Mouse (Mus musculus) layer of hippocampus, adult 8-10 months (tissue): ENCODE measurements around the gene Med13. TPM values are rescaled to one million over a fixed set of nuclear protein-coding genes. Genes with fewer than 3 reads are reported as not detected.
"Not testable (repeated sequence)": the region's sequence is repeated elsewhere in the genome, so short reads cannot be mapped to it uniquely, and the experiment has no call there.

Source experiments
- DNase-seq, 2 experiments: peaks; one replicate each; pipeline ENCODE4 v3.0.0; 2022; ENCODE audit warnings: low spot score in 2 of 2
- total RNA-seq, 4 experiments: library from RNA; stranded (reverse); gene quantifications; 2 replicates each; pipeline ENCODE4 v1.2.4; 2022

Gene Med13
- total RNA-seq, 4 experiments from 2014 or later, result 49.1 to 85.1 (median 57.2) TPM

DNA sequence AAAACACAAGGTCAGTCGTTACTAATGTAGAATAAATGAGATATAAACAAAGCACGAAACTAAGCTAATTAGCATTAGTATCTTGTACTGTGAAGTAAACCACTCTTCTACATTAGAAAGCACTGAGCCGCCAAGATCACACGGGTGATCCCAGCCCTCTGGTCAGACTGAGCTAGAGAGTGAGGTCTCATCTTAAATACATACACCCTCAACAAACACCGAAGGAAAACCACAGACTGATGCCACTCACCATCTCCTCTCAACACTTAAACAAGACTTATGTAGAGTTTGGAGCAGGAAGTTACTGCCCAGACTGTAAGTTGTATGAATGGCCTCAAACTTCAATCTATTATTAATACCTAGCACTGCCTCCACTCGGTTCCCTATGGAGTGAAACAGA, 47.1 kb downstream of the Med13 start:
- DNase-seq, result no peak

DNA sequence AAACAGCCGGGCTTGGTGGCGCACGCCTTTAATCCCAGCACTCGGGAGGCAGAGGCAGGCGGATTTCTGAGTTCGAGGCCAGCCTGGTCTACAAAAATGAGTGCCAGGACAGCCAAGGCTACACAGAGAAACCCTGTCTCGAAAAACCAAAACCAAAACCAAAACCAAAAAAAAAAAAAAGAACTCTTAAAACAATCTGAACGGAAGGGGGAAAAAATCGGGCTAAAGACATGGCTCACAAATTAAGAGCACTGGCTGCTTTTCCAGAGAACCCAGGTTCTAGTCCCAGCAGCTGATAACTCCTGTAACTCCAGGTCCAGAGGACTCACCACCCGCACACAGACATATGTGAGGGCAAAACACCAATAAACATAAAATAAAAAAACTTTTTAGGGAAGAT, 65.2 kb downstream of the Med13 start:
- not testable (repeated sequence) for DNase-seq

DNA sequence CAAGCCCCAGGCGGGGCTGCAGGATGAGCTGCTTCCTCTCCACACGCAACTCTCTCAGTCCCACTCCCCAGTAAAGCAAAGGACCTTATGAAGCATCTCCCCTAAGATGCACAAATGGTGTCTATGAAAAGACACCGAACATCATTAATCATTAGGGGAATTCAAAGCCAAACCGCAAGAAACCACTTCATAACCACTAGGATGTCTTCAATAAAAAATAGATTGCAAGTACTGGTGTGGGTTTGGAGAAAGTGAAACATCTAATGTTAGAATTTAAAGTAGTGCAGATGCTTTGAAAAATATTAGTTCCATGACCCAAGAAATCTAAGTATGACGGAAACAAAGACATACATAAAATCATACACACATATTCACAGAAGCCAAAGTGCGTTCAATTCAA, 65.7 kb downstream of the Med13 start:
- no peak for DNase-seq

DNA sequence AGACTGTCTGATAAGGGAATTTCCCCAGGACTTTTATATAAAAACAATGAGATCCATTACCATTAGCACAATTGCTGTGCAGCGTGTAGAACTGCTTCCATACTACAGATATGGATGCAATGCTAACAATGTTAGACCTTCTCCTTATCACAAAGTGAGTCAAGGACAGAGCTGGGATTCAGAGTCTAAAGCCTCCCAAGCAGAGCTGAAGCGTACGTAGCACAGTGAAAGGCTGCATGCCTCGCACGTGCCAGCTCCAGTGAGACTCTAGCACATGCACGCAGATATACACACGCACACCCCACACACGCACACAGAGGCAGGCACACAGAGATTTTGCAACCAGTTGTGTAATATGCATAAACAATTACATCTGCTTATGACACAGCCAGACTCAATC, 71.7 kb downstream of the Med13 start:
- no peak for DNase-seq

DNA sequence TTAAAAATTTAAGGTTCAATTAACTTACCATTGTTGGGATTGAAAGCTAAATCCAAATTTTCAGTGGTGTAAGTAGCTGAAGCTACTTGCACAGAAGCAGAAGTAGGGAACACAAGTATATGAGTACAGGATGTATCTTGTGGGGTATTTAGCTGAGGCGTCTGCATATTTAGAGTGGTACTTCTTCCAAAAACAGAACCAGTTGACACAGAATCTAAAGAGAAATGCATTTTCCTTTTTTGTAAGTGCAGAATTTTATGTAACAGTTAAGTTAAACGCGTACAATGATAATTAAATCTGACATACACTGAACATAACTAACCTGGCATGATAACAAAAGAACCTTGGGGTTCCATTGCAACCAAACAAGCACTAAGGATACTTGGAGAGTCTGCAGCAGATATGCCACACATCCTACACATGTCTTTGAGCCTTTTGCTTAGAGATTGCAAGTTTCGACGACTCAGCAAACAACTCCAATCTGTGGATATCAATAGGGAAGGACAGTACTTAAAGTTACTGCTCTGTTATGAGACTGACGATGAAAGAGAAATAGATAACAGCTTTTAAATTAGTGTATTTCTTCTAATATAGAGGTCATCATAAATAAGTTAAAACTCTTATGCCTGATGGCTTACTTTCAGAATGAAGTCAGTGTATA, 78.8 kb downstream of the Med13 start:
- DNase-seq, result no peak

DNA sequence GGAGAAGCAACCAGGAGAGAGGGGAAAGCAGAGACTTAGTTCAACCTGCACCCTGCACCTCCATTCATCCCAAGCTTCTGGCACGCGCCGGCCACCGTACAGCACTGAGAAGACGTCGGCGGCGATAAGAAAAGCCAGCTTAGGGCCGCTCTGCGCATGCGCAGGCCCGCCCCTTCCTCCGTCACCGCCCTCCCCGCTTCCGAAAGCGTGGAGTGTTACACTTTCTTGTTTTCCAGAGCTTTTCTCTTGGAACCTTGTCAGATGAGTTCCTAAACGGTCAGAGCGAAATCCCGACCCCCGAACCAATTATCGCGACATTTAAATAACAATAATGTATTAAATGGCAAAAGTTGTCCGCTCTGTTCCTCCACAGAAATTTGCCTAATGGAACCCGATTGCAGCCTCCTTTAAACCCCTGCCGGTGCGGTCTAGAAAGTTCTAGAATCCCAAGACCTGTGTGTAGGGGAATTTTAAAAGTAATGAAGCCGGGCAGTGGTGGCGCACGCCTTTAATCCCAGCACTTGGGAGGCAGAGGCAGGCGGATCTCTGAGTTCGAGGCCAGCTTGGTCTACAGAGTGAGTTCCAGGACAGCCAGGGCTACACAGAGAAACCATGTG, 99.8 kb downstream of the Med13 start, which contains the start of gene Ints2:
Gene Ints2, minus strand, starts transcription at position 116 of the 617 bp plus-strand sequence.
- peak; percentile 89 to 94 for DNase-seq

DNA sequence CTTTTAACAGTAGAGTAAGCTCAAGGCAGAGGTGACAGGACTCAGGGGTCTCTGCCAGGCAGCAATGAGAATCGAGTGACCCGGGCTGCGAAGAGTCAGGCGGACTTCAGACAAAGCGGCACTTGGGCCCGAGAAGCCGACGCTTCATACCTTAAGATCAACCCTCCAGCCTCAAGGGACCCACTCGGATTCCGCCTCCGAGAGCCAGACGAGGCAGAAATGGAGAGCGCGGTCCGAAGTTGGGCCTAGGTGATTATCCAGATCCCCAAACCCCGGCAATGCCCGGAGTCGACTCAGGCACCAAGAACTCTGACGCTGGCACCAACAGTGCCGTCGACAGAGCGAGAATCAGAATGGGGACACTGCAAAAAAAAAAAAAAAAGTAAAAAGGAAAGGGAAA, 100.3 kb downstream of the Med13 start:
- no peak for DNase-seq

DNA sequence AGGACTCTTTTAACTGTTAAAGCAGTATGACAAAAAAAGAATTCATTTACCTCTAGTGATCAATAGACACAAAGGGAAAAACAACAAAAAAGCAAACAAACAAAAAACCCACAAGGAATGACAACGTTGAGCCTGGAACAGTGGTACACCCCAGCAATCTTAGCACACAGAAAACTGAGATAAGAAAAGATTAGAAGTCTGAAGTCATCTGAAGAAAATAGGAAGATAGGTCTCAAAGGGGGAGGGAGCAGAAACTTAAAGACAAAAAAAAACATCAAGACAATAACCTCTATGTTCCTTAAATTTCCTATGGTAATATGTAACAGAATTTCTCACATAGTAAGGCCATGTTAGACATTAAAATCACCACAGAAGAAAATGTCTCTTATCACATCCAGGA, 104.1 kb downstream of the Med13 start:
- no peak for DNase-seq

DNA sequence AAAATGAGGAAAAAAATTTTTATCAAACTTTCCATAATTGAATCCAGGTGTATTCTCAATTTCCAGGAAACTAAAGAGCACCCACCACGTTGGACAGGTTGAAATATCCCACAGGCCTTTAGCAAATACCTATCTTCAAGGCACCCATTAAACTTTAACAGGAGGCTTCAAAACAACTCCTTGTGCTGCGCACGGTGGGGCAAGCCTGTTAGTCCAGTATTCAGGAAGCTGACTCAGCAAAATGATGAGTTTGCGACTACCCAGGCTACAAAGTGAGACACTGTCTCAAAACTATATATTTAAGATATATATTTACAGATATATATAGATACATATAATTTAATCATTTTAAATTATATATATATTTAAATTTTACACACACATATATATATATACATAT, 125.0 kb downstream of the Med13 start:
- DNase-seq, result no peak

DNA sequence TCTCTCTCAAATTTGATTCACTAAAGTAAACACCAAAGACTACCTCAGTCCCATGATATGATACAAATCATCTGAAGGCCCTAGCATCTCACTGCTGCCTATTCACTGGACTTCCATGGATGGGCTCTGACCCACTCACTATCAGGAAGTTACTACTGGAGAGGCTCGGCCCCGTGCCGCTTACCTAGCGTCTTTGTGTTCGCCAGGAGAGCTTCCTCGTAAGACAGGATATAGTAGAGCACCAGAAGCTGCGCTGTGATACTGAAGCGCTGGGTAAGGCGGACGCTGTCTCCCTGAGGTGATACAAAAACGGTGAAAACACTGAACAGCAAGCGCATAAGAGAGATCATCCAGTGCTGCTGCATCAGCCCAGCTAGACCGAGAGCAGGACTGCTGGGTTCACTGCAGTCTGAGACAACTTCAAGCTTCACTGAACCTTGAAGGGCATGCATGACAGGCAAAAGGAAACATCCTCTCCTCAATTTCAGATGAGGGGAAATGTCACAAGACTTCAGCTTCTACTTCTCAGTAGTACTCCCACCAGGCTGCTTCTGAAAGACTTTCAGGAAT, 125.5 kb downstream of the Med13 start:
- no peak for DNase-seq

DNA sequence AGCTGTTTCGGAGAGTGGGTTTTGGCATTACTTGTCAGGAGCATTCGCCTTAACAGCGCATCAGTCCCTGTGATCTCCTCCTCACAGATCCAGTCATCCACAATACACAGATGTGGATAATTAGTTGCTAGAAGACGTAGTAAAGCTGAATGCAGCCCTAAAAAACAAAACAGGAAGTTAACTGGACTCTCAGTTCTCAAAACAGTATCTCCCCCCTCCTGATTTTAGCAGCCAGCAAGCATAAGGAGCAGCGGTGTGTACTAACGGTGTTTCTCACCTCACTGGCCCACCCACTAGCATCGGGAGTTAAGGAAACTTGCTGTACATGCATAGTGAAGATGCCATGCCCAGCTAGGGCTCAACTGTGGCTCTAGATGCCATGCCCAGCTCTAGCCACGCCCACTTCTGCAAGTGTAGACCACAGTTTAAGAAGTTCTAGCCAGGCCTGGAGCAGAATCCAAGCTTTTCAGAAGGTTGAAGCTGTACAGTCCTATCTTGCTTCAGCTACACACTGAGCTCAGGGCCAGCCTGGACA, 130.7 kb downstream of the Med13 start:
- no peak for DNase-seq

DNA sequence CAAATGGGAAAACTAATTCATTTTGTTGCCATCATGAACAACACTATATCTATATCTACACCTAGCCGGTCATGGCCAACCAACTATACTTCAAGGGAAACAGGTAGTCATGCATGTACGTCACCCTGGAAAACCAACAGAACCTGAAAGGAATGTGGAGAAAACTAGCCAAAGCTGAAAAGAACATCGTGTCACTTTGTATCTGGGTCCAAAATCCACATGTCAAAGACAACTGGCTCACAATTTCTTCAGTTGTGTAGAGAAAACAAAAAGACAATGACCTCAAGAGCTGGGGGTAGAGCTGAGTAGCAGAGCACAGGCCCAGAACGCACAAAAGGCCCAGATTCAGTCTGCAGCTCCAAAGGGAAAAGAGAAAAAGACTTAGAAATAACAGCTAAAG, 131.6 kb downstream of the Med13 start:
- no peak for DNase-seq

Other genes with a start within 250 kb of the Med13 start
- gene Brip1, start 156.4 kb downstream of the Med13 start, total RNA-seq, result under 1 TPM in 3 of 4 experiments, not detected in 1; 0.06 to 0.16 (median 0.11) TPM
- 10 to 100 TPM; 21.0 to 34.6 (median 24.7) TPM for gene Ints2, start 100.0 kb downstream of the Med13 start, total RNA-seq
- 10 to 100 TPM; 26.3 to 34.8 (median 27.0) TPM for gene Rnft1, start 127.1 kb upstream of the Med13 start, total RNA-seq
- 10 to 100 TPM; 36.8 to 41.2 (median 39.4) TPM for gene Rps6kb1, start 187.2 kb upstream of the Med13 start, total RNA-seq
- gene Tubd1, start 187.4 kb upstream of the Med13 start, total RNA-seq, result 1 to 10 TPM; 5.2 to 7.9 (median 7.1) TPM